Mouse (Mus musculus) cortical plate, adult 2 months (tissue): ENCODE data around the gene Mndal.
"Not testable (repeated sequence)": the region's sequence is repeated elsewhere in the genome, so short reads cannot be mapped to it uniquely, and the experiment has no call there.

Experiments
- CTCF ChIP-seq: fragments of 200-500 bp; IDR thresholded peaks from 2 replicates; pipeline ENCODE4 v1.5.1; 2011; ENCODE audit warnings: mild to moderate bottlenecking, control low read depth, low read length; ENCODE audit not compliant: insufficient read depth; ENCODE audit errors: extremely low read depth
- POLR2A ChIP-seq: fragments of 200-500 bp; IDR thresholded peaks from 2 replicates; pipeline ENCODE4 v1.6.1; 2011; ENCODE audit warnings: mild to moderate bottlenecking, low read length, control low read depth; ENCODE audit not compliant: insufficient read depth; ENCODE audit errors: extremely low read depth

DNA sequence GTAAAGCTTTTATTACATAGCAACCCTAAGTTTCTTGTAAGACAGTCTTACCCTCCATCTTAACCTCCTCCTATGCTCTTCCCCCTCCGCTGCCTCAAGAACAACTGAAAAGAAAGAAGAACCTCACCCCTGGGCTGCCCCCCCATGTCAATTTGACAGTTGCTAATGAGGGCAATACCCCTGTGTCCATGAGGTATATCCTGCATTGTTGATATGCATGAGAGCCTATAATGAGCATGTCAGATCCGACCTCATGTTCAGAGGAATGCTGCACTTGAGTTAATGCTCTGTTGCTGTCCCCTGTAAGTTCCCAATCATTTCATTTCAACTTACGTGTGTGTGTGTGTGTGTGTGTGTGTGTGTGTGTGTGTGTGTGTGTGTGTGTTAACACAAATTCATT lies 17.7 kb upstream of the Mndal start:
- TF ChIP-seq POLR2A, CTCF: not testable (repeated sequence)
